Mouse (Mus musculus) CH12.LX (cell line): ENCODE measurements around the gene Hist1h3b.

Source experiments
- CTCF ChIP-seq, 2 experiments: IDR thresholded peaks in 1 of 2; conservative IDR thresholded peaks in 1 of 2; 2 replicates each; pipeline ENCODE4 v1.5.1; 2011 to 2012; ENCODE audit warnings: low read depth in 2 of 2, low read length in 2 of 2, improper control_type of control experiment in 1 of 2, inconsistent platforms in 1 of 2, mild to moderate bottlenecking in 1 of 2, moderate library complexity in 1 of 2
- EP300 ChIP-seq: IDR thresholded peaks from 2 replicates; pipeline ENCODE4 v1.6.1; 2011; ENCODE audit warnings: low read length, improper control_type of control experiment
- KAT2A ChIP-seq: IDR thresholded peaks from 2 replicates; pipeline ENCODE4 v1.6.1; 2012; ENCODE audit warnings: low read length, improper control_type of control experiment, inconsistent platforms; ENCODE audit not compliant: insufficient replicate concordance
- MAX ChIP-seq: IDR thresholded peaks from 2 replicates; pipeline ENCODE4 v1.6.1; 2011; ENCODE audit warnings: low read length, improper control_type of control experiment
- MYC ChIP-seq: IDR thresholded peaks from 2 replicates; pipeline ENCODE4 v1.6.1; 2011; ENCODE audit warnings: low read depth, mild to moderate bottlenecking, improper control_type of control experiment, low read length
- NELFE ChIP-seq: IDR thresholded peaks from 2 replicates; pipeline ENCODE4 v1.6.1; 2011; ENCODE audit warnings: low read depth, low read length, improper control_type of control experiment
- PAX5 ChIP-seq: IDR thresholded peaks from 2 replicates; pipeline ENCODE4 v1.6.1; 2012; ENCODE audit warnings: low read length, inconsistent platforms, mixed read lengths
- POLR2A ChIP-seq: IDR thresholded peaks from 2 replicates; pipeline ENCODE4 v1.6.1; 2011; ENCODE audit warnings: low read depth, mild to moderate bottlenecking, improper control_type of control experiment, low read length
- RCOR1 ChIP-seq: conservative IDR thresholded peaks from 2 replicates; pipeline ENCODE4 v1.6.1; 2012; ENCODE audit warnings: low read depth, mild to moderate bottlenecking, inconsistent platforms, low read length, improper control_type of control experiment
- SIN3A ChIP-seq: IDR thresholded peaks from 2 replicates; pipeline ENCODE4 v1.6.1; 2012; ENCODE audit warnings: low read length, improper control_type of control experiment, inconsistent platforms
- TCF12 ChIP-seq: IDR thresholded peaks from 2 replicates; pipeline ENCODE4 v1.6.1; 2014; ENCODE audit warnings: low read depth, mild to moderate bottlenecking, inconsistent platforms, low read length, improper control_type of control experiment
- ZC3H11A ChIP-seq: IDR thresholded peaks from 2 replicates; pipeline ENCODE4 v1.6.1; 2012; ENCODE audit warnings: low read depth, mild to moderate bottlenecking, inconsistent platforms, low read length, improper control_type of control experiment
- ZMIZ1 ChIP-seq: IDR thresholded peaks from 2 replicates; pipeline ENCODE4 v1.6.1; 2012; ENCODE audit warnings: low read depth, mild to moderate bottlenecking, inconsistent platforms, low read length, improper control_type of control experiment
- ZNF384 ChIP-seq: IDR thresholded peaks from 2 replicates; pipeline ENCODE4 v1.6.1; 2012; ENCODE audit warnings: low read depth, low read length, improper control_type of control experiment, inconsistent platforms

DNA sequence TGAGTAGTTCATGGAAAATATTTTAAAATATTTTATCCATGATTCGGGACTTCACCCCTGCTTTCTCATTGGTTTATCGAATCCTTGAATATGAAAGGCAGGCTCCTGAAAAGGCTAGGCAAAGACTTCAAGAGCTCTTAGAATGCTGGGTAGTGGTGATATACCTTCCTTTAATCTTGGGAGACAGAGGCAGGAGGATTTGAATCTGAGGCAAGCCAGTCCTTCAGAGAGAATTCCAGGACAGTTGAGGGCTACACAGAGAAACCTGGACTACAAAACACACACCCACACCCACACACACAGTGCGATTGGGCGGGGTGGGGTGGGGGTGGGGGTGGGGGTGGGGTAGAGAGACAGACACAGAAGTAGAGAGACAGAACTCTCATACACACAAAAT is 4.2 kb upstream of the Hist1h3b start:
- TF ChIP-seq POLR2A (no peak; the same call in 1 of the 2 replicates), ZMIZ1 (no peak), MYC (no peak), EP300 (no peak), PAX5 (no peak), ZC3H11A (no peak), CTCF (conservative IDR thresholded peaks at IDR 0.05 in 1 of 2, IDR thresholded peaks at IDR 0.05 in 1 of 2; ENCODE audit: low read depth in 2 of 2, low read length in 2 of 2) (no peak), KAT2A (no peak), SIN3A (no peak; the same call in 1 of the 2 replicates), TCF12 (no peak), ZNF384 (no peak), RCOR1 (no peak), NELFE (no peak), MAX (no peak)
